Mouse (Mus musculus) MEL (cell line): Measurements from ENCODE around the gene Thap8. TPM values are rescaled to one million over a fixed set of nuclear protein-coding genes. Genes with fewer than 3 reads are reported as not detected.

Experiments
- DNase-seq: peaks from one replicate; pipeline ENCODE4 v3.0.0; 2011; ENCODE audit warnings: low read depth, low spot score
- H3K27ac ChIP-seq: 2 replicates; pipeline ENCODE4 v1.5.1; 2012; ENCODE audit warnings: low read depth, mild to moderate bottlenecking, control low read depth, low read length, moderate library complexity; ENCODE audit not compliant: control insufficient read depth
- H3K27me3 ChIP-seq, 2 experiments: fragments of 150-350 bp in 1 of 2; sonication (generic) in 1 of 2; 2 replicates each; pipeline ENCODE4 v1.6.1; 2012; ENCODE audit warnings: low read length in 2 of 2, mild to moderate bottlenecking in 2 of 2, improper control_type of control experiment in 1 of 2, moderate library complexity in 1 of 2; ENCODE audit not compliant: insufficient read depth in 2 of 2, control insufficient read depth in 1 of 2
- H3K36me3 ChIP-seq, 2 experiments: 2 replicates each; pipeline ENCODE4 v1.6.1; 2012 to 2014; ENCODE audit warnings: low read length in 2 of 2, improper control_type of control experiment in 1 of 2, inconsistent platforms in 1 of 2, mild to moderate bottlenecking in 1 of 2; ENCODE audit not compliant: insufficient read depth in 2 of 2, control insufficient read depth in 1 of 2
- H3K4me1 ChIP-seq, 2 experiments: fragments of 150-350 bp in 1 of 2; sonication (generic) in 1 of 2; 2 replicates each; pipeline ENCODE4 v1.6.1; 2012; ENCODE audit warnings: low read length in 2 of 2, improper control_type of control experiment in 1 of 2, mild to moderate bottlenecking in 1 of 2; ENCODE audit not compliant: insufficient read depth in 2 of 2, control insufficient read depth in 1 of 2
- H3K4me3 ChIP-seq, 2 experiments: fragments of 150-350 bp in 1 of 2; sonication (generic) in 1 of 2; 2 replicates each; pipeline ENCODE4 v1.5.1; 2012; ENCODE audit warnings: low read depth in 2 of 2, low read length in 2 of 2, mild to moderate bottlenecking in 2 of 2, moderate library complexity in 2 of 2, control low read depth in 1 of 2, improper control_type of control experiment in 1 of 2; ENCODE audit not compliant: control insufficient read depth in 1 of 2, insufficient read depth in 1 of 2
- H3K79me2 ChIP-seq: 2 replicates; pipeline ENCODE4 v1.6.1; 2012; ENCODE audit warnings: mild to moderate bottlenecking, low read length, moderate library complexity; ENCODE audit not compliant: control insufficient read depth, poor library complexity, insufficient read depth
- H3K9ac ChIP-seq: 2 replicates; pipeline ENCODE4 v1.6.1; 2012; ENCODE audit warnings: low read depth, mild to moderate bottlenecking, control low read depth, low read length, moderate library complexity; ENCODE audit not compliant: control insufficient read depth, poor library complexity, severe bottlenecking
- H3K9me3 ChIP-seq: fragments of 150-350 bp; sonication (generic); replicated peaks from 2 replicates; pipeline ENCODE4 v1.6.1; 2012; ENCODE audit warnings: mild to moderate bottlenecking, low read length, improper control_type of control experiment, moderate library complexity; ENCODE audit not compliant: insufficient read depth
- CHD2 ChIP-seq: IDR thresholded peaks from 2 replicates; pipeline ENCODE4 v1.6.1; 2011; ENCODE audit warnings: low read length, improper control_type of control experiment
- ELF1 ChIP-seq: IDR thresholded peaks from 2 replicates; pipeline ENCODE4 v1.6.1; 2014; ENCODE audit warnings: low read depth, mild to moderate bottlenecking, inconsistent platforms, low read length, improper control_type of control experiment, moderate library complexity
- ETS1 ChIP-seq: IDR thresholded peaks from 2 replicates; pipeline ENCODE4 v1.6.1; 2012; ENCODE audit warnings: low read depth, mild to moderate bottlenecking, inconsistent platforms, low read length, improper control_type of control experiment, moderate library complexity
- HCFC1 ChIP-seq: IDR thresholded peaks from 2 replicates; pipeline ENCODE4 v1.6.1; 2012; ENCODE audit warnings: low read depth, mild to moderate bottlenecking, inconsistent platforms, low read length, improper control_type of control experiment, moderate library complexity
- JUND ChIP-seq: IDR thresholded peaks from 2 replicates; pipeline ENCODE4 v1.6.1; 2011; ENCODE audit warnings: low read depth, mild to moderate bottlenecking, improper control_type of control experiment, low read length
- KAT2A ChIP-seq: conservative IDR thresholded peaks from 2 replicates; pipeline ENCODE4 v1.6.1; 2012; ENCODE audit warnings: low read depth, low read length, improper control_type of control experiment, inconsistent platforms
- MAFK ChIP-seq: IDR thresholded peaks from 2 replicates; pipeline ENCODE4 v1.6.1; 2011; ENCODE audit warnings: low read depth, mild to moderate bottlenecking, low read length, improper control_type of control experiment, borderline replicate concordance
- MAX ChIP-seq: IDR thresholded peaks from 2 replicates; pipeline ENCODE4 v1.6.1; 2011; ENCODE audit warnings: low read length, improper control_type of control experiment
- MYC ChIP-seq: IDR thresholded peaks from 2 replicates; pipeline ENCODE4 v1.6.1; 2011; ENCODE audit warnings: low read depth, mild to moderate bottlenecking, low read length, improper control_type of control experiment, moderate library complexity
- NELFE ChIP-seq: IDR thresholded peaks from 2 replicates; pipeline ENCODE4 v1.6.1; 2011; ENCODE audit warnings: low read depth, low read length, improper control_type of control experiment
- POLR2A ChIP-seq, 2 experiments: IDR thresholded peaks; 2 replicates each; pipeline ENCODE4 v1.6.1; 2011 to 2012; ENCODE audit warnings: low read length in 2 of 2, mild to moderate bottlenecking in 2 of 2, control low read depth in 1 of 2, improper control_type of control experiment in 1 of 2, low read depth in 1 of 2, moderate library complexity in 1 of 2; ENCODE audit not compliant: control insufficient read depth in 1 of 2, insufficient read depth in 1 of 2, poor library complexity in 1 of 2
- POLR2AphosphoS2 ChIP-seq: IDR thresholded peaks from 2 replicates; pipeline ENCODE4 v1.6.1; 2011; ENCODE audit warnings: low read length, improper control_type of control experiment
- SMC3 ChIP-seq: IDR thresholded peaks from 2 replicates; pipeline ENCODE4 v1.6.1; 2011; ENCODE audit warnings: low read depth, low read length, improper control_type of control experiment
- USF1 ChIP-seq: IDR thresholded peaks from 2 replicates; pipeline ENCODE4 v1.6.1; 2014; ENCODE audit warnings: low read depth, mild to moderate bottlenecking, inconsistent platforms, low read length, improper control_type of control experiment, moderate library complexity
- USF2 ChIP-seq, 2 experiments: IDR thresholded peaks; 2 replicates each; pipeline ENCODE4 v1.6.1; 2011 to 2012; ENCODE audit warnings: improper control_type of control experiment in 2 of 2, low read length in 2 of 2, borderline replicate concordance in 1 of 2, inconsistent platforms in 1 of 2, low read depth in 1 of 2, mild to moderate bottlenecking in 1 of 2; ENCODE audit not compliant: insufficient read depth in 1 of 2
- ZKSCAN1 ChIP-seq: IDR thresholded peaks from 2 replicates; pipeline ENCODE4 v1.6.1; 2012; ENCODE audit warnings: low read depth, mild to moderate bottlenecking, inconsistent platforms, low read length, improper control_type of control experiment, moderate library complexity
- ZMIZ1 ChIP-seq: IDR thresholded peaks from 2 replicates; pipeline ENCODE4 v1.6.1; 2012; ENCODE audit warnings: low read depth, mild to moderate bottlenecking, inconsistent platforms, low read length, improper control_type of control experiment, moderate library complexity
- polyA plus RNA-seq, 2 experiments: library from polyadenylated mRNA; stranded (reverse) in 1 of 2; unstranded in 1 of 2; fragments of >175 nt in 1 of 2; fragments of >200 nt in 1 of 2; gene quantifications; 2 replicates each; pipeline versions ENCODE4 v1.2.1 to v1.2.4; 2012; ENCODE audit warnings: low replicate concordance in 2 of 2, low read depth in 1 of 2; ENCODE audit not compliant: insufficient read length in 2 of 2, insufficient read depth in 1 of 2, missing spikeins in 1 of 2
- total RNA-seq: library from RNA; depleted of rRNA; stranded (reverse); fragments of 300-350 nt; gene quantifications from 2 replicates; pipeline ENCODE4 v1.2.3, GENCODE M21; 2012

The Thap8 gene
- total and polyA plus RNA-seq, 3 experiments = 0.46 to 0.73 TPM; not detected in 1

DNA sequence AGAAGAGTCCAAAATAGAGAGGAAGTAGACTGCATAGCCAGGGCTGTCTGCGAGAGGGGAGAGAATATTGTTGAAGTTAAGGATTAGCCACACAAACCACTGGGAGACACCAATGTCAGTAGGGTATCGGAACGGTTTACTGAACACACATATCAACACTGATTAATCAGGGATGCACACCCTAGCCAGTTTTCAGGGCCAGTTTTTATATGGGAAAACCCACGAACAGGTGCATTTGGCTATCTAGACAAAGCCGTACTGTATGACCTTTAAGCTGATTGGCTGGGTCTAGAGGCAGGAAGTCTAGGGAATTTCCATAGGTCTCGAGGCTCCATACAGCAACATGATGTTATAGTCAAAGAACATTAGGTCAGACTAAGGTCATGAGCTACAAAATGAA is 43.0 kb downstream of the Thap8 start:
- H3K4me3 ChIP-seq = peak overlapping the region; percentile 56 to 74
- peak; percentile 72 for DNase-seq
- TF ChIP-seq MYC (0 out of 2 replicates have a peak, but pooled peaks have one; percentile 49), ELF1 (peak; percentile 62), POLR2AphosphoS2 (no peak)
- H3K9me3 ChIP-seq = no peaks in the 10 kb centered on the region
- H3K79me2 ChIP-seq = peaks cover 7% of the 10 kb centered on the region; the same call in 1 of the 2 replicates
- H3K9ac ChIP-seq = peak overlapping the region; percentile 69
- peak overlapping the region; percentile 85 for H3K27ac ChIP-seq
- H3K36me3 ChIP-seq = peaks cover 0 to 10% of the 10 kb centered on the region in 2 experiments; a peak in 2 of 4 replicates
- no peaks in the 10 kb centered on the region; a peak in 2 of 4 replicates for H3K27me3 ChIP-seq
- peaks cover 0 to 7% of the 10 kb centered on the region in 2 experiments; a peak in 2 of 4 replicates for H3K4me1 ChIP-seq

DNA sequence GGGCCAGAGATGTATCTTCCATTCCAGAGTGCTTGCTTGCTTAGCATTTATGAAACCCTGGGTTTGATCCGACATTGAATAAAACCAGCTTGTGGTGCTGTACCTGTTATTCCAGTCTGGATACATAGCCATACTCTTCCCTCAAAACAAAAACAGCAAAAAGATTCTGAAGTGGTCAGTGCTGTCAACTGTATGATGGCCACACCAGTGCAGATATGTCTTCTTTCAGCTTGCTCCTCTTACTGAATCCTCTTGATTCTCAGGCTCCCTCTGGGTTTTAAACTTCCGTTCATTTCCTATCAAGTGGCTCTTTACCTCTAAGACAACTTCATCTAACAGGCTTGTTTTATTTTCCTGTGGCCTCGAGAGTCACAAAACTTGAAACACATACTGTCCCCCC is 43.9 kb downstream of the Thap8 start, which contains the start of gene Sdhaf1:
Gene Sdhaf1, minus strand, starts transcription at position 101 of the 400 bp plus-strand sequence.
- Histone ChIP-seq H3K4me1 (peaks cover 0 to 7% of the 10 kb centered on the region in 2 experiments; a peak in 2 of 4 replicates), H3K27me3 (peaks cover 0 to 2% of the 10 kb centered on the region in 2 experiments; a peak in 3 of 4 replicates), H3K9ac (peak within 1 kb of the TSS; percentile 69), H3K9me3 (no peaks in the 10 kb centered on the region), H3K36me3 (peaks cover 0 to 10% of the 10 kb centered on the region in 2 experiments; a peak in 2 of 4 replicates), H3K79me2 (peaks cover 7% of the 10 kb centered on the region; the same call in 1 of the 2 replicates), H3K27ac (peak within 1 kb of the TSS; percentile 85), H3K4me3 (peak within 1 kb of the TSS; percentile 56 to 74)
- no peak for TF ChIP-seq NELFE
- no peak for TF ChIP-seq USF2 (IDR thresholded peaks at IDR 0.05; ENCODE audit: borderline replicate concordance in 1 of 2, insufficient read depth in 1 of 2, low read depth in 1 of 2, low read length in 2 of 2)
- TF ChIP-seq KAT2A = no peak
- no peak for TF ChIP-seq ZKSCAN1
- TF ChIP-seq MAFK = no peak
- TF ChIP-seq POLR2A (IDR thresholded peaks at IDR 0.05; ENCODE audit: control insufficient read depth in 1 of 2, insufficient read depth in 1 of 2, low read depth in 1 of 2, low read length in 2 of 2, poor library complexity in 1 of 2) = no peak
- no peak for TF ChIP-seq JUND
- no peak for TF ChIP-seq MAX
- no peak for TF ChIP-seq SMC3
- TF ChIP-seq USF1 = no peak
- no peak for TF ChIP-seq CHD2
- no peak for TF ChIP-seq ZMIZ1
- no peak for TF ChIP-seq HCFC1
- no peak for TF ChIP-seq ETS1
- DNase-seq = no peak
